Mouse (Mus musculus): ENCODE data around the gene Tvp23b. TPM values are rescaled to one million over a fixed set of nuclear protein-coding genes. Genes with fewer than 3 reads are reported as not detected.

Gene Tvp23b
- total and polyA plus RNA-seq, 3 experiments = 24.3 to 40.0 TPM; not detected in 1

DNA sequence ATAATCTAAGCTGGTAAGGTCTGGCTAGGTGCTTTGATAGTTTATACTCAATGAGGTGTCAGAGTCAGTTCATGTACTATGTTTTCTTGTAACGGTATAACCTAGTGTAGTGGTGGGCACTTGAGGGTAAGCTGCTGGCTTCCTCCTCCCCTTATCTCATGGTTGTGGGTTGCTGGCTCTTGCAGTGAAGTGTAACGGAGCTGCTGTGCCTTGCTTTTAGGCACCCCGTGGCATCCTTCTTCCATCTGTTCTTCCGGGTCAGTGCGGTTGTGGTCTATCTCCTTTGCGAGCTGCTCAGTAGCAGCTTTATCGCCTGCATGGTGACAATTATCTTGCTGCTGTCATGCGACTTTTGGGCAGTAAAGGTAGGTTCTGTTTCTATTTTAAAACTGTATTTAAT, 4.2 kb downstream of the Tvp23b start:
- H3K4me3 ChIP-seq (ENCODE audit: control insufficient read depth in 1 of 2, insufficient read depth in 1 of 2, low read depth in 2 of 2, low read length in 2 of 2) = no peak overlapping the region
- no peak for TF ChIP-seq MAX (IDR thresholded peaks at IDR 0.05; ENCODE audit: low read length)
- TF ChIP-seq GABPA (IDR thresholded peaks at IDR 0.05; ENCODE audit: low read depth, low read length) = no peak
- TF ChIP-seq TAL1 (IDR thresholded peaks at IDR 0.05; ENCODE audit: low read length) = no peak
- TF ChIP-seq UBTF (IDR thresholded peaks at IDR 0.05; ENCODE audit: borderline replicate concordance, insufficient read depth, low read depth, low read length) = no peak
- TF ChIP-seq CTCF (IDR thresholded peaks at IDR 0.05 in 2 of 3, conservative IDR thresholded peaks at IDR 0.05 in 1 of 3; ENCODE audit: control insufficient read depth in 1 of 3, insufficient read depth in 1 of 3, low read depth in 2 of 3, low read length in 3 of 3, poor library complexity in 1 of 3, severe bottlenecking in 1 of 3) = no peak
- no peak for TF ChIP-seq USF1 (IDR thresholded peaks at IDR 0.05; ENCODE audit: low read depth, low read length)
- no peak for TF ChIP-seq POLR2AphosphoS5 (IDR thresholded peaks at IDR 0.05; ENCODE audit: borderline replicate concordance, low read depth, low read length)
- TF ChIP-seq RCOR1 (IDR thresholded peaks at IDR 0.05; ENCODE audit: low read depth, low read length) = no peak
- no peak for TF ChIP-seq CHD2 (IDR thresholded peaks at IDR 0.05; ENCODE audit: low read length)
- no peak for TF ChIP-seq EP300 (IDR thresholded peaks at IDR 0.05; ENCODE audit: low read depth in 1 of 2, low read length in 2 of 2)
- no peak for TF ChIP-seq KAT2A (conservative IDR thresholded peaks at IDR 0.05; ENCODE audit: low read depth, low read length)
- TF ChIP-seq JUND (IDR thresholded peaks at IDR 0.05; ENCODE audit: low read depth, low read length) = no peak
- TF ChIP-seq POLR2A (IDR thresholded peaks at IDR 0.05; ENCODE audit: control insufficient read depth in 1 of 2, insufficient read depth in 1 of 2, low read depth in 1 of 2, low read length in 2 of 2, poor library complexity in 1 of 2) = no peak
- no peak for TF ChIP-seq CHD1 (IDR thresholded peaks at IDR 0.05; ENCODE audit: low read depth, low read length)
- no peak for TF ChIP-seq ZC3H11A (IDR thresholded peaks at IDR 0.05; ENCODE audit: low read depth, low read length)
- no peak for TF ChIP-seq ZKSCAN1 (IDR thresholded peaks at IDR 0.05; ENCODE audit: low read depth, low read length)
- TF ChIP-seq MYB (IDR thresholded peaks at IDR 0.05; ENCODE audit: low read depth, low read length) = no peak
- peaks cover 6% of the 10 kb centered on the region for H3K79me2 ChIP-seq (ENCODE audit: control insufficient read depth, insufficient read depth, low read length, poor library complexity)
- peaks cover 0 to 9% of the 10 kb centered on the region in 2 experiments for H3K36me3 ChIP-seq (ENCODE audit: control insufficient read depth in 1 of 2, insufficient read depth in 2 of 2, low read length in 2 of 2)
- H3K27ac ChIP-seq (ENCODE audit: control insufficient read depth, low read depth, low read length) = no peak overlapping the region
- no peak for DNase-seq (ENCODE audit: low read depth, low spot score)
- no peaks in the 10 kb centered on the region for H3K27me3 ChIP-seq (ENCODE audit: control insufficient read depth in 1 of 2, insufficient read depth in 2 of 2, low read length in 2 of 2)
- H3K9ac ChIP-seq (ENCODE audit: control insufficient read depth, low read depth, low read length, poor library complexity, severe bottlenecking) = no peak overlapping the region
- peaks cover 0 to 3% of the 10 kb centered on the region in 2 experiments; a peak in 2 of 4 replicates for H3K4me1 ChIP-seq (ENCODE audit: control insufficient read depth in 1 of 2, insufficient read depth in 2 of 2, low read length in 2 of 2)
- H3K9me3 ChIP-seq (replicated peaks; ENCODE audit: insufficient read depth, low read length) = no peaks in the 10 kb centered on the region

DNA sequence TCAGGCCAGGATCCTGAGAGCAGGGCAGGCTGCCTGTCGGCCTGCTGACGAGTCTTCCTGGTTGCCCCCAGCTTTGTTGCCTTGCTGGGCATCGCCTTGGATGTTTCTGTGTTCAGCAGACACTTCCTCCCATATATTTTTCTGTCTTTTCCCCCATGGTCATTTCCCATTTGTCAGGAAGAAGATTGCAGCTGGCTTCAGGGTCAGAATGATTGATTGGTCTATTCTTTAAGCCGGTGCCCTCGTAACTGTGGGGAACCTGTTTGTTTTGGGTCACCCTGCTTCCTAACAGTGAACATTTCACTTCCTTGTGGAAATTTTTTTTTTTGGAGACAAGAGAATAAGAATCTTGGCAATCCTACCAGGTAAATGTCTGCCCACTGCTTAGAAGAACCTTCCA, 6.1 kb downstream of the Tvp23b start:
- no peak overlapping the region for H3K9ac ChIP-seq (ENCODE audit: control insufficient read depth, low read depth, low read length, poor library complexity, severe bottlenecking)
- TF ChIP-seq ELF1 (IDR thresholded peaks at IDR 0.05; ENCODE audit: low read depth, low read length) (no peak), USF2 (IDR thresholded peaks at IDR 0.05; ENCODE audit: borderline replicate concordance in 1 of 2, insufficient read depth in 1 of 2, low read depth in 1 of 2, low read length in 2 of 2) (no peak), NELFE (IDR thresholded peaks at IDR 0.05; ENCODE audit: low read depth, low read length) (no peak), RCOR1 (IDR thresholded peaks at IDR 0.05; ENCODE audit: low read depth, low read length) (no peak), RAD21 (IDR thresholded peaks at IDR 0.05; ENCODE audit: low read depth, low read length) (no peak), ETS1 (IDR thresholded peaks at IDR 0.05; ENCODE audit: low read depth, low read length) (no peak), MXI1 (IDR thresholded peaks at IDR 0.05; ENCODE audit: low read depth, low read length) (no peak), TAL1 (IDR thresholded peaks at IDR 0.05; ENCODE audit: low read length) (no peak), CTCF (IDR thresholded peaks at IDR 0.05 in 2 of 3, conservative IDR thresholded peaks at IDR 0.05 in 1 of 3; ENCODE audit: control insufficient read depth in 1 of 3, insufficient read depth in 1 of 3, low read depth in 2 of 3, low read length in 3 of 3, poor library complexity in 1 of 3, severe bottlenecking in 1 of 3) (no peak), ZC3H11A (IDR thresholded peaks at IDR 0.05; ENCODE audit: low read depth, low read length) (no peak), JUND (IDR thresholded peaks at IDR 0.05; ENCODE audit: low read depth, low read length) (no peak), POLR2A (IDR thresholded peaks at IDR 0.05; ENCODE audit: control insufficient read depth in 1 of 2, insufficient read depth in 1 of 2, low read depth in 1 of 2, low read length in 2 of 2, poor library complexity in 1 of 2) (no peak), KAT2A (conservative IDR thresholded peaks at IDR 0.05; ENCODE audit: low read depth, low read length) (no peak), CHD1 (IDR thresholded peaks at IDR 0.05; ENCODE audit: low read depth, low read length) (no peak), MAZ (IDR thresholded peaks at IDR 0.05; ENCODE audit: low read depth, low read length) (no peak), MAFK (IDR thresholded peaks at IDR 0.05; ENCODE audit: borderline replicate concordance, low read depth, low read length) (no peak), EP300 (IDR thresholded peaks at IDR 0.05; ENCODE audit: low read depth in 1 of 2, low read length in 2 of 2) (no peak), USF1 (IDR thresholded peaks at IDR 0.05; ENCODE audit: low read depth, low read length) (no peak), POLR2AphosphoS2 (IDR thresholded peaks at IDR 0.05; ENCODE audit: low read length) (no peak), ZNF384 (IDR thresholded peaks at IDR 0.05; ENCODE audit: low read depth, low read length) (no peak)
- no peak overlapping the region for H3K4me3 ChIP-seq (ENCODE audit: control insufficient read depth in 1 of 2, insufficient read depth in 1 of 2, low read depth in 2 of 2, low read length in 2 of 2)
- H3K36me3 ChIP-seq (ENCODE audit: control insufficient read depth in 1 of 2, insufficient read depth in 2 of 2, low read length in 2 of 2) = peaks cover 3 to 7% of the 10 kb centered on the region in 2 experiments
- no peak overlapping the region for H3K27ac ChIP-seq (ENCODE audit: control insufficient read depth, low read depth, low read length)
- DNase-seq (ENCODE audit: low read depth, low spot score) = no peak
- H3K79me2 ChIP-seq (ENCODE audit: control insufficient read depth, insufficient read depth, low read length, poor library complexity) = peaks cover 2% of the 10 kb centered on the region; the same call in 1 of the 2 replicates
- H3K27me3 ChIP-seq (ENCODE audit: control insufficient read depth in 1 of 2, insufficient read depth in 2 of 2, low read length in 2 of 2) = no peaks in the 10 kb centered on the region
- H3K4me1 ChIP-seq (ENCODE audit: control insufficient read depth in 1 of 2, insufficient read depth in 2 of 2, low read length in 2 of 2) = no peaks in the 10 kb centered on the region; a peak in 1 of 4 replicates
- H3K9me3 ChIP-seq (replicated peaks; ENCODE audit: insufficient read depth, low read length) = no peaks in the 10 kb centered on the region

All from MEL (cell line).